In genomic region chr9:37054703-37055102, GRCm38 (mm10) we compare ENCODE assay signal across 9 mouse cellular contexts.
A peak's percentile ranks its signal among the peaks of the same experiment; 100 is the strongest.
DNase-seq lines count a peak whose midpoint lies in the region; ATAC-seq and TF ChIP-seq lines count a peak whose summit lies in the region.
"Had no signal": no experiment of that assay in that cellular context is flagged by ENCODE, and none has a peak within 500 bp of the region (broad histone marks: within the 10 kb centered on the region; RNA-seq: fewer than 3 reads in every experiment).

No protein-coding gene starts in this region.

- H3K36me3 ChIP-seq in midbrain, embryonic 12.5 days, result no peaks in the 10 kb centered on the region
- H3K36me3 ChIP-seq in thymus, adult 2 months (ENCODE audit: control insufficient read depth, insufficient read depth, low read length), result no peaks in the 10 kb centered on the region
- H3K36me3 ChIP-seq: liver, embryonic 15.5 days had no signal

- H3K4me1 ChIP-seq in midbrain, embryonic 12.5 days, result peaks cover 34% of the 10 kb centered on the region
- H3K4me1 ChIP-seq in thymus, adult 2 months (replicated peaks; ENCODE audit: control insufficient read depth, insufficient read depth, low read length), result no peaks in the 10 kb centered on the region
- H3K4me1 ChIP-seq: liver, embryonic 15.5 days had no signal

- H3K9ac ChIP-seq in midbrain, embryonic 12.5 days (replicated peaks), result 0 out of 2 replicates have a peak overlapping the region, but pooled peaks have one; percentile 24
- H3K9ac ChIP-seq: liver, embryonic 15.5 days had no signal

- H3K9me3 ChIP-seq in midbrain, embryonic 12.5 days, result no peaks in the 10 kb centered on the region
- H3K9me3 ChIP-seq: liver, embryonic 15.5 days had no signal

- no peak overlapping the region; the same call in 1 of the 2 replicates for H3K4me3 ChIP-seq in midbrain, embryonic 12.5 days
- no peak overlapping the region for H3K4me3 ChIP-seq in thymus, adult 2 months (ENCODE audit: control insufficient read depth, insufficient read depth, low read length)
- H3K4me3 ChIP-seq: liver, embryonic 15.5 days had no signal

- no peak for TF ChIP-seq POLR2A in thymus, adult 2 months (IDR thresholded peaks at IDR 0.05; ENCODE audit: control insufficient read depth, extremely low read depth, insufficient read depth, low read length, poor library complexity)

- TF ChIP-seq CTCF in thymus, adult 2 months (IDR thresholded peaks at IDR 0.05; ENCODE audit: borderline replicate concordance, control insufficient read depth, extremely low read depth, insufficient read depth, low read length, poor library complexity), result no peak

- WGBS in midbrain, embryonic 12.5 days, result 3% methylated on average over 5 of the region's 5 CpGs
- WGBS in thymus, adult 2 months, result 82% methylated on average over 5 of the region's 5 CpGs

- peak overlapping the region; percentile 49 for H3K4me2 ChIP-seq in midbrain, embryonic 12.5 days (replicated peaks)
- H3K4me2 ChIP-seq: liver, embryonic 15.5 days had no signal

- DNase-seq in 3T3-L1 (ENCODE audit: low read depth, low spot score), result peak; percentile 81
- DNase-seq in NIH3T3 (ENCODE audit: low read depth), result peak; percentile 59
- DNase-seq in heart, adult 18-20 months, result peak; percentile 62 to 64
- DNase-seq in kidney, postnatal 10 days, result peak; percentile 62
- DNase-seq in thymus, adult 2 months, result no peak
- DNase-seq in adrenal gland, adult (ENCODE audit: inconsistent age in 2 of 2, low spot score in 1 of 2), result no peak
- DNase-seq in urinary bladder, postnatal 25 days (ENCODE audit: low spot score), result no peak

- ATAC-seq in midbrain, embryonic 12.5 days (ENCODE audit: low FRiP score, low read depth), result no peak

- H3K27ac ChIP-seq in midbrain, embryonic 12.5 days (replicated peaks), result peak overlapping the region; percentile 81
- H3K27ac ChIP-seq in thymus, adult 2 months (ENCODE audit: control insufficient read depth, insufficient read depth, low read length), result no peak overlapping the region
- H3K27ac ChIP-seq: liver, embryonic 15.5 days had no signal

- H3K27me3 ChIP-seq in midbrain, embryonic 12.5 days, result no peaks in the 10 kb centered on the region; the same call in 1 of the 2 replicates
- no peaks in the 10 kb centered on the region for H3K27me3 ChIP-seq in thymus, adult 2 months (ENCODE audit: control insufficient read depth, insufficient read depth, low read length)
- H3K27me3 ChIP-seq: liver, embryonic 15.5 days had no signal

Comparison
In these comparisons a context has a peak if more than half of its experiments do, and no peak if none do; other contexts are left out.
1. DNase-seq: peak in 3T3-L1 (single experiment), NIH3T3 (single experiment), heart, adult 18-20 months (2 of 2) and kidney, postnatal 10 days (single experiment); none in thymus, adult 2 months (single experiment), adrenal gland, adult (0 of 2) and urinary bladder, postnatal 25 days (single experiment).